ENCODE assay signal across 8 mouse cellular contexts in the genomic region with DNA sequence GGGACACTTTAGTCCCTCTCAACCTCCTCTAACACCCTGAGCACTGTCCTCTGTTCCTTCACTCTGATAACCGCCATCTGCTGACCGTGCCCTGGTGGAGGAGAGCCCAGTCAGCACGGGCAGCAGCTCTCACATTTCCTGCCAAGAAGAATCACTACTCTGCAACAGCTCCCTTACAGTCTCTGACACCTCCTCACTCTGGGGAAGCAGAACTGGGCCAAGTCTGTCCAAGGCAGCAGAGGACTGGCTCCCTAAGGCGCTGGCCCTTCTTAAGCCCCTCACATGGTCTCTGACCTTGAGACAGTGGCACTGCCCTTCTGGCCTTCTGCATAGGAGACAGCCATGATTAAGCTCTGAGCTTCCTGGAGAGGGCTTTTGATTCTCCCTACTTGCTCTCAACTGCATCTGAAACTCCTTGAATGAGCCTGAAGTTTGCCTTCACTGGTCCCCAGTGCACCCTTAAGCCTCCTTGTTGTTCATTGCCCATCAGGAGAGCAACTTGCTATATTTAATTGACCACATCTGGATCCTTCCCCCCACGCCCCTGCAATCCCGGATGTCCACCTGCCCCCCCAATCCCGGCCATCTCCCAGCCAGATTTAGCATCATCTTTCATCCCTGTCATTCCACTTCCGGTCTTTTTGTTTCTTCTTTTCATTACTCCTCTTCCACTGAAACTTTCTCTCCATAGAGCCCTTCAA.
DNase-seq lines count a peak whose midpoint lies in the region; ATAC-seq lines count a peak whose summit lies in the region.
"Had no signal": no experiment of that assay in that cellular context is flagged by ENCODE, and none has a peak within 500 bp of the region (broad histone marks: within the 10 kb centered on the region; RNA-seq: fewer than 3 reads in every experiment).

No protein-coding gene starts in this region.

- H3K4me2 ChIP-seq in midbrain, embryonic 14.5 days (ENCODE audit: low read length) = no peak overlapping the region
- H3K4me2 ChIP-seq in forebrain, embryonic 12.5 days = no peak overlapping the region
- H3K4me2 ChIP-seq: liver, embryonic 15.5 days had no signal

- ATAC-seq in midbrain, embryonic 14.5 days (ENCODE audit: low FRiP score, low TSS enrichment) = no peak
- ATAC-seq in forebrain, embryonic 12.5 days (ENCODE audit: low FRiP score) = no peak

- H3K27me3 ChIP-seq in midbrain, embryonic 14.5 days (ENCODE audit: control insufficient read depth, insufficient read depth, low read length) = no peaks in the 10 kb centered on the region
- no peaks in the 10 kb centered on the region for H3K27me3 ChIP-seq in forebrain, embryonic 12.5 days
- H3K27me3 ChIP-seq: liver, embryonic 15.5 days had no signal

- H3K9me3 ChIP-seq in midbrain, embryonic 14.5 days (ENCODE audit: control insufficient read depth, low read length) = no peaks in the 10 kb centered on the region
- no peaks in the 10 kb centered on the region for H3K9me3 ChIP-seq in forebrain, embryonic 12.5 days
- H3K9me3 ChIP-seq: liver, embryonic 15.5 days had no signal

- no peaks in the 10 kb centered on the region for H3K36me3 ChIP-seq in midbrain, embryonic 14.5 days (ENCODE audit: control insufficient read depth, insufficient read depth, low read length)
- H3K36me3 ChIP-seq in forebrain, embryonic 12.5 days (replicated peaks) = no peaks in the 10 kb centered on the region
- H3K36me3 ChIP-seq: liver, embryonic 15.5 days had no signal

- no peak overlapping the region for H3K4me3 ChIP-seq in midbrain, embryonic 14.5 days (replicated peaks; ENCODE audit: low read depth, low read length)
- no peak overlapping the region for H3K4me3 ChIP-seq in forebrain, embryonic 12.5 days (replicated peaks)
- H3K4me3 ChIP-seq: liver, embryonic 15.5 days had no signal

- H3K27ac ChIP-seq in midbrain, embryonic 14.5 days (replicated peaks; ENCODE audit: low read depth, low read length) = no peak overlapping the region
- no peak overlapping the region for H3K27ac ChIP-seq in forebrain, embryonic 12.5 days
- H3K27ac ChIP-seq: liver, embryonic 15.5 days had no signal

- H3K4me1 ChIP-seq in midbrain, embryonic 14.5 days (ENCODE audit: control insufficient read depth, insufficient read depth, low read length) = no peaks in the 10 kb centered on the region
- no peaks in the 10 kb centered on the region for H3K4me1 ChIP-seq in forebrain, embryonic 12.5 days
- H3K4me1 ChIP-seq: liver, embryonic 15.5 days had no signal

- H3K9ac ChIP-seq in midbrain, embryonic 14.5 days (replicated peaks; ENCODE audit: low read length) = no peak overlapping the region
- no peak overlapping the region for H3K9ac ChIP-seq in forebrain, embryonic 12.5 days
- H3K9ac ChIP-seq: liver, embryonic 15.5 days had no signal

- 81% methylated on average over 8 of the region's 8 CpGs for WGBS in midbrain, embryonic 14.5 days
- 79% methylated on average over 8 of the region's 8 CpGs for WGBS in forebrain, embryonic 12.5 days

- DNase-seq in ovary, postnatal 36 days (ENCODE audit: low spot score) = peak; percentile 18
- no peak for DNase-seq in ovary, postnatal 14 days (ENCODE audit: low spot score)
- DNase-seq in cerebellum, postnatal 14 days = peak; percentile 77 to 86
- peak; percentile 17 for DNase-seq in kidney, postnatal 14 days
- DNase-seq in right cerebral cortex, postnatal 10 days (ENCODE audit: low spot score in 2 of 2) = peak; percentile 36 to 44
- no peak for DNase-seq in midbrain, embryonic 14.5 days

Comparison
In these comparisons a context has a peak if more than half of its experiments do, and no peak if none do; other contexts are left out.
1. DNase-seq: peak in ovary, postnatal 36 days (single experiment), cerebellum, postnatal 14 days (2 of 2), kidney, postnatal 14 days (single experiment) and right cerebral cortex, postnatal 10 days (2 of 2); none in ovary, postnatal 14 days (single experiment) and midbrain, embryonic 14.5 days (single experiment).